Mouse (Mus musculus) intestine, embryonic 14.5 days (tissue): ENCODE measurements around the gene Fpr3. TPM values are rescaled to one million over a fixed set of nuclear protein-coding genes. Genes with fewer than 3 reads are reported as not detected.
"Not testable (repeated sequence)": the region's sequence is repeated elsewhere in the genome, so short reads cannot be mapped to it uniquely, and the experiment has no call there.

ENCODE experiments used
- ATAC-seq: fragments of 200-750 bp; cut with Nextera tagmentation; replicated peaks from 2 replicates; pipeline ENCODE4 v1.8.0; 2017; ENCODE audit warnings: low read depth, moderate number of reproducible peaks, moderate TSS enrichment, moderate library complexity; ENCODE audit not compliant: low FRiP score, low TSS enrichment
- DNase-seq: peaks from one replicate; pipeline ENCODE4 v3.0.0-alpha.2; 2018; ENCODE audit warnings: low spot score
- H3K27ac ChIP-seq: fragments of 300-500 bp; sonication (generic); 2 replicates; pipeline ENCODE4 v1.5.1; 2014; ENCODE audit warnings: low read depth, mild to moderate bottlenecking, control low read depth
- H3K27me3 ChIP-seq: fragments of 300-500 bp; sonication (generic); replicated peaks from 2 replicates; pipeline ENCODE4 v1.6.1; 2014; ENCODE audit warnings: low read length, control low read depth; ENCODE audit not compliant: control insufficient read depth, insufficient read depth
- H3K36me3 ChIP-seq: fragments of 300-500 bp; sonication (generic); 2 replicates; pipeline ENCODE4 v1.6.1; 2014; ENCODE audit warnings: low read length, control low read depth; ENCODE audit not compliant: control insufficient read depth, insufficient read depth
- H3K4me1 ChIP-seq: fragments of 300-500 bp; sonication (generic); replicated peaks from 2 replicates; pipeline ENCODE4 v1.6.1; 2014; ENCODE audit warnings: low read length, control low read depth, mixed read lengths; ENCODE audit not compliant: control insufficient read depth, insufficient read depth
- H3K4me2 ChIP-seq: fragments of 300-500 bp; sonication (generic); 2 replicates; pipeline ENCODE4 v1.6.1; 2014; ENCODE audit warnings: low read length
- H3K4me3 ChIP-seq: fragments of 300-500 bp; sonication (generic); 2 replicates; pipeline ENCODE4 v1.5.1; 2014; ENCODE audit warnings: low read depth, low read length, control low read depth, mixed read lengths
- H3K9ac ChIP-seq: fragments of 300-500 bp; sonication (generic); 2 replicates; pipeline ENCODE4 v1.6.1; 2014; ENCODE audit warnings: mild to moderate bottlenecking, low read length
- H3K9me3 ChIP-seq: fragments of 300-500 bp; sonication (generic); 2 replicates; pipeline ENCODE4 v1.6.1; 2016; ENCODE audit warnings: low read length, control low read depth; ENCODE audit not compliant: control insufficient read depth
- WGBS: fragments of 180-500 bp; shearing (Covaris S2); extraction: QIAGEN DNeasy Blood & Tissue Kit; methylation state at CpG from one replicate; pipeline ENCODE4 v1.1.7; 2014; 5-methylcytosine and 5-hydroxymethylcytosine counted together
- polyA plus RNA-seq: library from polyadenylated mRNA; unstranded; fragments of >200 nt; fragmentation: Nextera tagmentation; extraction: Ambion mirVana; gene quantifications from 2 replicates; pipeline ENCODE4 v1.2.1, GENCODE M21; 2014

The Fpr3 gene
- not detected in 2 replicates for polyA plus RNA-seq

GRCm38 (mm10) chr17:17887774-17888248, at the start of gene Fpr3, which contains the start of gene Fpr2:
TSS of gene Fpr3 (plus strand) at chr17:17887852.
TSS of gene Fpr2 (plus strand) at chr17:17887824.
- Histone ChIP-seq H3K4me2 (no peak within 1 kb of the TSS), H3K9ac (no peak within 1 kb of the TSS), H3K27ac (no peak within 1 kb of the TSS), H3K27me3 (no peaks in the 10 kb centered on the region), H3K4me1 (no peaks in the 10 kb centered on the region), H3K36me3 (no peaks in the 10 kb centered on the region), H3K9me3 (no peaks in the 10 kb centered on the region), H3K4me3 (no peak within 1 kb of the TSS)
- DNase-seq, result no peak
- ATAC-seq, result no peak
- 61% methylated on average over 1 of the region's 1 CpGs for WGBS

GRCm38 (mm10) chr17:17837919-17838701, 49.5 kb upstream of the Fpr3 start:
- ATAC-seq (peak; percentile 97), DNase-seq (peak; percentile 96)
- peaks cover 48% of the 10 kb centered on the region for H3K4me1 ChIP-seq
- H3K9ac ChIP-seq, result peak overlapping the region; percentile 52; the same call in 1 of the 2 replicates
- under 1% methylated on average over 43 of the region's 43 CpGs for WGBS
- H3K4me2 ChIP-seq, result peak overlapping the region; percentile 44
- peak overlapping the region; percentile 34 for H3K4me3 ChIP-seq
- peaks cover 70% of the 10 kb centered on the region for H3K36me3 ChIP-seq
- H3K9me3 ChIP-seq, result no peaks in the 10 kb centered on the region
- peak overlapping the region; percentile 75 for H3K27ac ChIP-seq
- H3K27me3 ChIP-seq, result no peaks in the 10 kb centered on the region

GRCm38 (mm10) chr17:17839276-17839675, 48.4 kb upstream of the Fpr3 start:
- Histone ChIP-seq H3K4me1 (peaks cover 39% of the 10 kb centered on the region), H3K27ac (no peak overlapping the region), H3K4me2 (0 out of 2 replicates have a peak overlapping the region, but pooled peaks have one; percentile 44), H3K36me3 (peaks cover 60% of the 10 kb centered on the region), H3K9me3 (no peaks in the 10 kb centered on the region), H3K27me3 (no peaks in the 10 kb centered on the region), H3K9ac (no peak overlapping the region), H3K4me3 (no peak overlapping the region)
- 94% methylated on average over 2 of the region's 2 CpGs for WGBS
- ATAC-seq, result no peak
- no peak for DNase-seq

- peaks cover 52% of the 10 kb centered on the region for H3K36me3 ChIP-seq
- H3K27ac ChIP-seq, result no peak overlapping the region
- no peaks in the 10 kb centered on the region for H3K9me3 ChIP-seq
- H3K4me1 ChIP-seq, result peaks cover 25% of the 10 kb centered on the region
- no peak overlapping the region for H3K9ac ChIP-seq
- WGBS, result 90% methylated on average over 7 of the region's 7 CpGs
- ATAC-seq (no peak), DNase-seq (no peak)
- no peaks in the 10 kb centered on the region for H3K27me3 ChIP-seq
- no peak overlapping the region for H3K4me2 ChIP-seq
- H3K4me3 ChIP-seq, result no peak overlapping the region
Measured at GRCm38 (mm10) chr17:17840796-17841195, 46.9 kb upstream of the Fpr3 start.

- 76% methylated on average over 27 of the region's 27 CpGs for WGBS
- DNase-seq, result no peak
- H3K4me3 ChIP-seq, result no peak overlapping the region
- H3K9me3 ChIP-seq, result no peaks in the 10 kb centered on the region
- H3K27me3 ChIP-seq, result no peaks in the 10 kb centered on the region
- peaks cover 4% of the 10 kb centered on the region; the same call in 1 of the 2 replicates for H3K4me1 ChIP-seq
- peak; percentile 40; the same call in 1 of the 2 replicates for ATAC-seq
- H3K36me3 ChIP-seq, result peaks cover 39% of the 10 kb centered on the region
- H3K9ac ChIP-seq, result no peak overlapping the region
- no peak overlapping the region for H3K27ac ChIP-seq
- H3K4me2 ChIP-seq, result no peak overlapping the region
Measured at GRCm38 (mm10) chr17:17843534-17844261, 44.0 kb upstream of the Fpr3 start.

GRCm38 (mm10) chr17:17844606-17845005, 43.0 kb upstream of the Fpr3 start:
- WGBS, result 80% methylated on average over 3 of the region's 3 CpGs
- H3K4me2 ChIP-seq, H3K27me3 ChIP-seq, H3K9ac ChIP-seq, H3K4me1 ChIP-seq, H3K27ac ChIP-seq, DNase-seq, ATAC-seq, H3K9me3 ChIP-seq, H3K4me3 ChIP-seq: not testable (repeated sequence)
- H3K36me3 ChIP-seq, result peaks cover 30% of the 10 kb centered on the region

- no peaks in the 10 kb centered on the region for H3K4me1 ChIP-seq
- H3K27me3 ChIP-seq, result 0 out of 2 replicates have a peak, but pooled peaks cover 8% of the 10 kb centered on the region
- no peak overlapping the region for H3K27ac ChIP-seq
- no peak overlapping the region for H3K4me2 ChIP-seq
- H3K36me3 ChIP-seq, result peaks cover 22% of the 10 kb centered on the region
- H3K4me3 ChIP-seq, result no peak overlapping the region
- H3K9ac ChIP-seq, result no peak overlapping the region
- DNase-seq (no peak), ATAC-seq (no peak)
- H3K9me3 ChIP-seq, result no peaks in the 10 kb centered on the region
- WGBS, result 69% methylated on average over 10 of the region's 10 CpGs
Measured at GRCm38 (mm10) chr17:17845187-17846027, 42.2 kb upstream of the Fpr3 start.

- no peak overlapping the region for H3K4me2 ChIP-seq
- no peaks in the 10 kb centered on the region for H3K4me1 ChIP-seq
- H3K27me3 ChIP-seq, result 0 out of 2 replicates have a peak, but pooled peaks cover 8% of the 10 kb centered on the region
- DNase-seq (no peak), ATAC-seq (no peak)
- WGBS, result 74% methylated on average over 2 of the region's 2 CpGs
- no peak overlapping the region for H3K4me3 ChIP-seq
- H3K9me3 ChIP-seq, result no peaks in the 10 kb centered on the region
- peaks cover 3% of the 10 kb centered on the region; the same call in 1 of the 2 replicates for H3K36me3 ChIP-seq
- H3K9ac ChIP-seq, result no peak overlapping the region
- no peak overlapping the region for H3K27ac ChIP-seq
Measured at GRCm38 (mm10) chr17:17848988-17849387, 38.7 kb upstream of the Fpr3 start.
